Mouse (Mus musculus) telencephalon, adult 2 months (tissue): ENCODE data around the gene Plxna1.

Experiments used
- DNase-seq: peaks from one replicate; pipeline ENCODE4 v3.0.0-alpha.2; 2011; ENCODE audit warnings: low read depth, low spot score

Gene Plxna1

DNA sequence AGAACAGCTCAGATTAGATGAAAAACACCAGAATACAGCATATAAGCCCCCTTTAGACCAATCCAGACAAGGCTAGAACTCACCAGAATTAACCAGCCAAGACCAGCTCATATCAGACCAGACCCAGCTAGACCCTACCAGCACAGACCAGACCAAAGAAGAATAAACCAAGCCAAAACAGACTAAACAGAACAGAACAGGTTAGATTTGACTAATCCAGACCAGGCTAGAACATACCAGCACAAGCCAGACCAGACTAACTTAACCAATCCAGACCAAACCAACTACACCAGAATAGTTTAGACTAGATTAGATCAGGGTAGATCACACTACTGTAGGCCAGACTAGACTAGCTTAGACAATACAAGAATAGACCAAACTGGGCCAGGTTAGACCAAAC is 77.3 kb downstream of the Plxna1 start:
- no peak for DNase-seq

- no peak for DNase-seq
Measured at GRCm38 (mm10) chr6:89283095-89283494, 79.3 kb downstream of the Plxna1 start.

- DNase-seq: no peak
Measured at GRCm38 (mm10) chr6:89282626-89283025, 79.8 kb downstream of the Plxna1 start.

DNA sequence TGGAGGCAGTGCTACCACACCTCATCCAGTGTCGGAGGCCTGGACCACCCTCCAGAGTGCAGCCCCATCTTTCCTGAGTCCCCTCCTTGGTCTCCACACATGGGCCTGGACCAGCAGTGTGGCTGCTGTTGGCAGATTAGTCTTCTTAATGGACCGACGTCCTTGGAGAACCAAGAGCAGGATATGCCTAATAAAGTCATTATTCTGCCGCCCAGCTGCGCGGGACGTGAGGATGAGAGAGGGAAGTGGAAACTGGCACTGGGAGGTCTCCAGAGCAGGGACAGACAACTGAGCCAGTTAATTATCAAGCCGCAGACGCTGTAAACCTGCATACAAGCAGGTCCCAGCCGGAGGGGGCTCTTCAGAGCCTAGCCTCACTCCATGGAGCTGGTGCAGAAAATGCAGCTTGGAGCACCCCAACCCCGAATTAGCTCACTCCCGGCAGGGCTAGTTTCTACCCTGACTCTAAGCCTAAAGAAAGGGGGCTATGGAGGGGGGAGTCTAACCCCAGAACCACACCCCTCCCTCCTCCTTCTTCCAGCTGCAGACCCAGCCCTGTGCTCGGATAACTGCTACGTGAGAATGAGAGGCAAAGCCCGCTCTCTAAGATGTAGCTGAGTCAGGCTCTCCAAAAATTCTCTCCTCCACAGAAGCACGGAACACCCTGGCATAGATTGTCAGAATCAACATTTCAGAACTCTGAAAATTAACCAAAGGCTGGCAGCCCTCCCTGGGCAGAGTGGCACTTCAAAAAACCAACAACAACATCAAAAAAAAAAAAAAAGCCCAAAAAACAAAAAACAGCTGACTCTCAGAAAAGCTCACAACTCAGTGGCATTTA is 80.7 kb downstream of the Plxna1 start:
- DNase-seq: no peak

GRCm38 (mm10) chr6:89280555-89280954 is 81.9 kb downstream of the Plxna1 start:
- DNase-seq: no peak

DNA sequence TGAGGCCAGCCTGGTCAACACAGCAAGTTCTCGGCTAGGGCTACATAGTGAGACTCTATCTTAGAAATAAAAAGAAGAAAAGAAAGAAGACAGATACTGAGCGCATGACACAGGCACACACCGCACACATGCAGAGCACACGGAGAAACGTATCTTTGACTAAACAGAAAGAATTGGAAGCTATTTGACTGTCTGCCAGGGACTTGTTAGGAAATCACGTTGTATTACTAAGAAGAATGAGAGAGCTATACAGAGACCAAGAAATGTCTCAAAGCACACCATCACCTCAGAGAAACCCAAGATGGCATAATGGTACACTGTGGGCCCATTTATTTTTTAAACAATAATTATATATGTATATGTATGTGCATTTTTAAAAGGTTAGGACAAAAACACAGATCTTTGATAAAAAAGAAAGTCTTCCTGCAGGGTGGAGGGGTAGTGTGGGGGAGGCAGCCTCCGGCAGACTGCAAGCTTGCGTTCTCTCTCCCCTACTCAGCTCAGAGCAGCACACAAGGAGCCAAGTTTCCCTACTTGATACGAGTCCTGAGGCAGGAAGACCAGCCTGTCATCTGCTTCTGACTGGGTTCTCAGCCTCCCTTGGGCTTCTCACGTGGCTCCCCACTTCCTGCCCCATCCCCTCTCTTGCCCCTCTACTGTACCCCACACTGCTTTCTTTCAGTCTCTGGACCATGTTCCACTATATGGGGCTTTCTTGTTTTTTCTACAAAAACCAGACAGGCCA is 90.5 kb downstream of the Plxna1 start:
- DNase-seq: peak; percentile 52

DNA sequence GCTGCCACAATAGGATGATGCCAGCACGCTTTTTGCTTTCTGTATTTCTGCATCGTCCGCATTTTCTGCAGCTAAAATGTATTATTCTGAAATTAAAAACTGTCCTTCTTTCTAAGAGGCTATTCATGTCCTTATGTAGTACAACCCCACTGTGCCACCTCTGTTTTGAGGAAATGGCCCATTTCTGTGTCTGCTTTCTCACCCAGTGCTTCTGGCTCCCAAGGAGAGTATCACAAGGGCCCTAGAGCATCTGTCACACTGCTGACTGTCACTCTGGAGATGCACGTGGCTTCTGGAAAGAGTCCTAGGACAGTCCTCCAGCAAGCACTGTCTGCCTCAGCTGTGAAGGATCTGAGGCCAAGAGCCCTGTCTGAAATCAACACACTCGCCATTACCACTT is 95.2 kb downstream of the Plxna1 start:
- no peak for DNase-seq
